7 mouse cellular contexts compared by ENCODE assay signal in genomic region chr17:35909919-35910369, GRCm38 (mm10). TPM values are rescaled to one million over a fixed set of nuclear protein-coding genes. Genes with fewer than 3 reads are reported as not detected.
DNase-seq lines count a peak whose midpoint lies in the region; ATAC-seq lines count a peak whose summit lies in the region.

TSS of gene Atat1 (minus strand) at chr17:35910075.

- peak within 1 kb of the TSS; percentile 98 for H3K4me2 ChIP-seq in midbrain, embryonic 13.5 days (replicated peaks)

- peaks cover 81% of the 10 kb centered on the region for H3K36me3 ChIP-seq in embryonic facial prominence, embryonic 10.5 days (replicated peaks)
- peaks cover 79% of the 10 kb centered on the region for H3K36me3 ChIP-seq in limb, embryonic 10.5 days
- H3K36me3 ChIP-seq in midbrain, embryonic 13.5 days = peaks cover 63% of the 10 kb centered on the region

- H3K27ac ChIP-seq in embryonic facial prominence, embryonic 10.5 days (replicated peaks) = peak within 1 kb of the TSS; percentile 88
- peak within 1 kb of the TSS; percentile 91 for H3K27ac ChIP-seq in limb, embryonic 10.5 days
- H3K27ac ChIP-seq in midbrain, embryonic 13.5 days = peak within 1 kb of the TSS; percentile 90

- no peaks in the 10 kb centered on the region for H3K9me3 ChIP-seq in embryonic facial prominence, embryonic 10.5 days
- no peaks in the 10 kb centered on the region for H3K9me3 ChIP-seq in limb, embryonic 10.5 days (replicated peaks)
- no peaks in the 10 kb centered on the region for H3K9me3 ChIP-seq in midbrain, embryonic 13.5 days

- H3K27me3 ChIP-seq in embryonic facial prominence, embryonic 10.5 days (replicated peaks; ENCODE audit: low read depth, poor library complexity, severe bottlenecking) = no peaks in the 10 kb centered on the region
- no peaks in the 10 kb centered on the region for H3K27me3 ChIP-seq in limb, embryonic 10.5 days (ENCODE audit: low read depth, poor library complexity, severe bottlenecking)
- no peaks in the 10 kb centered on the region for H3K27me3 ChIP-seq in midbrain, embryonic 13.5 days

- peak within 1 kb of the TSS; percentile 94 for H3K9ac ChIP-seq in midbrain, embryonic 13.5 days (replicated peaks)

- peaks cover 20% of the 10 kb centered on the region for H3K4me1 ChIP-seq in embryonic facial prominence, embryonic 10.5 days
- H3K4me1 ChIP-seq in limb, embryonic 10.5 days = peaks cover 16% of the 10 kb centered on the region
- peaks cover 21% of the 10 kb centered on the region for H3K4me1 ChIP-seq in midbrain, embryonic 13.5 days (replicated peaks)

- ATAC-seq in granulocyte monocyte progenitor cell, adult 5-6 weeks (replicated peaks; ENCODE audit: poor library complexity, severe bottlenecking) = peak; percentile 93
- ATAC-seq in midbrain, embryonic 13.5 days = peak; percentile 92

- peak within 1 kb of the TSS; percentile 79 for H3K4me3 ChIP-seq in embryonic facial prominence, embryonic 10.5 days
- H3K4me3 ChIP-seq in limb, embryonic 10.5 days = peak within 1 kb of the TSS; percentile 81
- peak within 1 kb of the TSS; percentile 88 for H3K4me3 ChIP-seq in midbrain, embryonic 13.5 days (replicated peaks)

- DNase-seq in adrenal gland, postnatal 10 days = peak; percentile 98
- DNase-seq in embryonic facial prominence, embryonic 10.5 days (ENCODE audit: low spot score) = peak; percentile 96
- peak; percentile 94 for DNase-seq in kidney, adult 11 months
- peak; percentile 98 for DNase-seq in limb, embryonic 10.5 days (ENCODE audit: low spot score)
- DNase-seq in spleen, adult 12 weeks (ENCODE audit: low spot score) = peak; percentile 93

- WGBS in embryonic facial prominence, embryonic 10.5 days = 4% methylated on average over 25 of the region's 25 CpGs
- 5% methylated on average over 25 of the region's 25 CpGs for WGBS in limb, embryonic 10.5 days
- 4% methylated on average over 25 of the region's 25 CpGs for WGBS in midbrain, embryonic 13.5 days

RNA-seq across cellular contexts. Expression of gene Atat1, which starts in this region (rescaled TPM):
- 10 to 100 TPM; 15.9 to 28.7 TPM for total RNA-seq in adrenal gland, postnatal 10 days (2021)
- 117 and 130 TPM in 2 replicates for polyA plus RNA-seq in embryonic facial prominence, embryonic 10.5 days (2016; fragmentation: Nextera tagmentation; extraction: Ambion mirVana)
- total RNA-seq in granulocyte monocyte progenitor cell, adult 5-6 weeks (2014; fragmentation: Nextera tagmentation) = 17.8 and 25.6 TPM in 2 replicates
- total RNA-seq in granulocyte monocyte progenitor cell, adult 5-6 weeks (2017) = 5.4 and 8.0 TPM in 2 replicates
- 104 and 131 TPM in 2 replicates for polyA plus RNA-seq in limb, embryonic 10.5 days (2016; fragmentation: Nextera tagmentation; extraction: Ambion mirVana)
- polyA plus RNA-seq in midbrain, embryonic 13.5 days (2015; fragmentation: Nextera tagmentation; extraction: Ambion mirVana) = 458 and 466 TPM in 2 replicates

Comparison
In these comparisons a context has a peak if more than half of its experiments do, and no peak if none do; other contexts are left out.
1. Peak in every context shown above with its lines: DNase-seq, ATAC-seq, H3K4me3 ChIP-seq and H3K27ac ChIP-seq.